Mouse (Mus musculus): ENCODE measurements around the gene Cbx3. TPM values are rescaled to one million over a fixed set of nuclear protein-coding genes. Genes with fewer than 3 reads are reported as not detected.
A peak's percentile ranks its signal among the peaks of the same experiment; 100 is the strongest.

Cbx3 gene
- polyA plus RNA-seq, 1 experiment = 20.5 TPM

- Histone ChIP-seq H3K4me3 (ENCODE audit: control insufficient read depth, insufficient read depth, low read length) (no peak overlapping the region), H3K27me3 (ENCODE audit: control insufficient read depth, insufficient read depth, low read length) (no peaks in the 10 kb centered on the region), H3K4me1 (replicated peaks; ENCODE audit: control insufficient read depth, insufficient read depth, low read length) (no peaks in the 10 kb centered on the region), H3K36me3 (ENCODE audit: control insufficient read depth, insufficient read depth, low read length) (no peaks in the 10 kb centered on the region), H3K27ac (ENCODE audit: control insufficient read depth, insufficient read depth, low read length) (no peak overlapping the region)
- DNase-seq = no peak
- TF ChIP-seq POLR2A (IDR thresholded peaks at IDR 0.05; ENCODE audit: control insufficient read depth, extremely low read depth, insufficient read depth, low read length, poor library complexity) = no peak
- no peak for TF ChIP-seq CTCF (IDR thresholded peaks at IDR 0.05; ENCODE audit: borderline replicate concordance, control insufficient read depth, extremely low read depth, insufficient read depth, low read length, poor library complexity)
- WGBS = 89% methylated on average over 2 of the region's 2 CpGs
Measured at GRCm38 (mm10) chr6:51489787-51490186, 19.6 kb downstream of the Cbx3 start.

- no peaks in the 10 kb centered on the region for H3K27me3 ChIP-seq (ENCODE audit: control insufficient read depth, insufficient read depth, low read length)
- H3K36me3 ChIP-seq (ENCODE audit: control insufficient read depth, insufficient read depth, low read length) = no peaks in the 10 kb centered on the region
- H3K4me1 ChIP-seq (replicated peaks; ENCODE audit: control insufficient read depth, insufficient read depth, low read length) = no peaks in the 10 kb centered on the region
- WGBS = 85% methylated on average over 8 of the region's 8 CpGs
- no peak overlapping the region for H3K4me3 ChIP-seq (ENCODE audit: control insufficient read depth, insufficient read depth, low read length)
- DNase-seq = no peak
- H3K27ac ChIP-seq (ENCODE audit: control insufficient read depth, insufficient read depth, low read length) = no peak overlapping the region
- TF ChIP-seq CTCF (IDR thresholded peaks at IDR 0.05; ENCODE audit: borderline replicate concordance, control insufficient read depth, extremely low read depth, insufficient read depth, low read length, poor library complexity) = no peak
- TF ChIP-seq POLR2A (IDR thresholded peaks at IDR 0.05; ENCODE audit: control insufficient read depth, extremely low read depth, insufficient read depth, low read length, poor library complexity) = no peak
Measured at GRCm38 (mm10) chr6:51497321-51498111, 27.4 kb downstream of the Cbx3 start.

- 78% methylated on average over 1 of the region's 1 CpGs for WGBS
- Histone ChIP-seq H3K27ac (ENCODE audit: control insufficient read depth, insufficient read depth, low read length) (no peak overlapping the region), H3K36me3 (ENCODE audit: control insufficient read depth, insufficient read depth, low read length) (no peaks in the 10 kb centered on the region), H3K27me3 (ENCODE audit: control insufficient read depth, insufficient read depth, low read length) (no peaks in the 10 kb centered on the region), H3K4me3 (ENCODE audit: control insufficient read depth, insufficient read depth, low read length) (no peak overlapping the region), H3K4me1 (replicated peaks; ENCODE audit: control insufficient read depth, insufficient read depth, low read length) (peaks cover 6% of the 10 kb centered on the region; the same call in 1 of the 2 replicates)
- TF ChIP-seq CTCF (IDR thresholded peaks at IDR 0.05; ENCODE audit: borderline replicate concordance, control insufficient read depth, extremely low read depth, insufficient read depth, low read length, poor library complexity) (no peak), POLR2A (IDR thresholded peaks at IDR 0.05; ENCODE audit: control insufficient read depth, extremely low read depth, insufficient read depth, low read length, poor library complexity) (no peak)
- DNase-seq = no peak
Measured at GRCm38 (mm10) chr6:51505671-51506070, 35.5 kb downstream of the Cbx3 start.

- Histone ChIP-seq H3K27me3 (ENCODE audit: control insufficient read depth, insufficient read depth, low read length) (no peaks in the 10 kb centered on the region), H3K27ac (ENCODE audit: control insufficient read depth, insufficient read depth, low read length) (no peak overlapping the region), H3K36me3 (ENCODE audit: control insufficient read depth, insufficient read depth, low read length) (no peaks in the 10 kb centered on the region), H3K4me3 (ENCODE audit: control insufficient read depth, insufficient read depth, low read length) (no peak overlapping the region), H3K4me1 (replicated peaks; ENCODE audit: control insufficient read depth, insufficient read depth, low read length) (peaks cover 6% of the 10 kb centered on the region; the same call in 1 of the 2 replicates)
- TF ChIP-seq CTCF (IDR thresholded peaks at IDR 0.05; ENCODE audit: borderline replicate concordance, control insufficient read depth, extremely low read depth, insufficient read depth, low read length, poor library complexity) (no peak), POLR2A (IDR thresholded peaks at IDR 0.05; ENCODE audit: control insufficient read depth, extremely low read depth, insufficient read depth, low read length, poor library complexity) (no peak)
- DNase-seq = no peak
- WGBS = 100% methylated on average over 2 of the region's 2 CpGs
Measured at GRCm38 (mm10) chr6:51507556-51507955, 37.4 kb downstream of the Cbx3 start.

GRCm38 (mm10) chr6:51508750-51509648 lies 38.8 kb downstream of the Cbx3 start:
- 19% methylated on average over 18 of the region's 18 CpGs for WGBS
- peak; percentile 81 for DNase-seq
- H3K4me3 ChIP-seq (ENCODE audit: control insufficient read depth, insufficient read depth, low read length) = no peak overlapping the region
- H3K27ac ChIP-seq (ENCODE audit: control insufficient read depth, insufficient read depth, low read length) = no peak overlapping the region
- H3K36me3 ChIP-seq (ENCODE audit: control insufficient read depth, insufficient read depth, low read length) = no peaks in the 10 kb centered on the region
- no peaks in the 10 kb centered on the region for H3K27me3 ChIP-seq (ENCODE audit: control insufficient read depth, insufficient read depth, low read length)
- TF ChIP-seq POLR2A (IDR thresholded peaks at IDR 0.05; ENCODE audit: control insufficient read depth, extremely low read depth, insufficient read depth, low read length, poor library complexity) (no peak), CTCF (IDR thresholded peaks at IDR 0.05; ENCODE audit: borderline replicate concordance, control insufficient read depth, extremely low read depth, insufficient read depth, low read length, poor library complexity) (peak; percentile 85)
- H3K4me1 ChIP-seq (replicated peaks; ENCODE audit: control insufficient read depth, insufficient read depth, low read length) = peaks cover 6% of the 10 kb centered on the region; the same call in 1 of the 2 replicates

GRCm38 (mm10) chr6:51510094-51510493 lies 39.9 kb downstream of the Cbx3 start:
- Histone ChIP-seq H3K4me1 (replicated peaks; ENCODE audit: control insufficient read depth, insufficient read depth, low read length) (peaks cover 6% of the 10 kb centered on the region; the same call in 1 of the 2 replicates), H3K27me3 (ENCODE audit: control insufficient read depth, insufficient read depth, low read length) (no peaks in the 10 kb centered on the region), H3K36me3 (ENCODE audit: control insufficient read depth, insufficient read depth, low read length) (no peaks in the 10 kb centered on the region), H3K4me3 (ENCODE audit: control insufficient read depth, insufficient read depth, low read length) (no peak overlapping the region), H3K27ac (ENCODE audit: control insufficient read depth, insufficient read depth, low read length) (no peak overlapping the region)
- 18% methylated on average over 5 of the region's 5 CpGs for WGBS
- DNase-seq = peak; percentile 67
- TF ChIP-seq POLR2A (IDR thresholded peaks at IDR 0.05; ENCODE audit: control insufficient read depth, extremely low read depth, insufficient read depth, low read length, poor library complexity) (no peak), CTCF (IDR thresholded peaks at IDR 0.05; ENCODE audit: borderline replicate concordance, control insufficient read depth, extremely low read depth, insufficient read depth, low read length, poor library complexity) (no peak)

Measured in thymus, adult 2 months (tissue).